Mouse (Mus musculus): Measurements from ENCODE around the gene Babam2.

DNA sequence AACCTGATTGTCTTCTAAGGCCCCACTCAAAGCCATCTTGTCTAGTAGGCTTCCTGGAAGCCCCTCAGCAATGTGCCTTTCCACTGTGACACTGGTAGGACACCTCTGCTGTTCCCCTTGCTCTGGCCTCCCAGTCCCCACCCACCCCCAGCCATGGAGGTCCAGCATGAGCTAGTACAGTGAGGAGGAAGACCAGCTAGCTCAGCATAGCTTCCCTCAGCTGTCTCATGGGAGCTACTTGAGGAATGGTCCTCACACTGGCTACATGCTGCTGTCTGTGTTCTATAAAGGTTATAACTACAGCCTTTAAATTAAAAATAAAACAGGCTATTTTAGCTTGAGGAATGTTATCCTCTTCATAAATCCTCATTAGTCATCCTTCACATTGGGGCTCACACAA, 346.5 kb downstream of the Babam2 start:
- TF ChIP-seq CTCF (IDR thresholded peaks at IDR 0.05; ENCODE audit: extremely low read depth, insufficient read length, insufficient replicate concordance, low read depth, low read length) (no peak), POLR2A (IDR thresholded peaks at IDR 0.05; ENCODE audit: low read depth, low read length) (no peak)

Measured in small intestine, adult 2 months (tissue).